Mouse (Mus musculus) embryonic facial prominence, embryonic 11.5 days (tissue): ENCODE data around the gene Oxgr1. TPM values are rescaled to one million over a fixed set of nuclear protein-coding genes. Genes with fewer than 3 reads are reported as not detected.
"Not testable (repeated sequence)": the region's sequence is repeated elsewhere in the genome, so short reads cannot be mapped to it uniquely, and the experiment has no call there.

Source experiments
- ATAC-seq: fragments of 200-750 bp; cut with Nextera tagmentation; replicated peaks from 2 replicates; pipeline ENCODE4 v1.8.0; 2017; ENCODE audit warnings: low read depth; ENCODE audit not compliant: insufficient number of reproducible peaks, low FRiP score, low TSS enrichment
- DNase-seq: peaks from one replicate; pipeline ENCODE4 v3.0.0-alpha.2; 2015; ENCODE audit warnings: low spot score
- H3K27ac ChIP-seq: fragments of 300-500 bp; sonication (generic); replicated peaks from 2 replicates; pipeline ENCODE4 v1.5.1; 2014; ENCODE audit warnings: mild to moderate bottlenecking, low read depth, low read length, control low read depth
- H3K27me3 ChIP-seq: fragments of 300-500 bp; sonication (generic); 2 replicates; pipeline ENCODE4 v1.6.1; 2014; ENCODE audit warnings: mild to moderate bottlenecking, low read length, moderate library complexity, mixed read lengths; ENCODE audit not compliant: control insufficient read depth, insufficient read depth
- H3K36me3 ChIP-seq: fragments of 300-500 bp; sonication (generic); replicated peaks from 2 replicates; pipeline ENCODE4 v1.6.1; 2014; ENCODE audit warnings: low read depth, mild to moderate bottlenecking, low read length, moderate library complexity, mixed read lengths; ENCODE audit not compliant: control insufficient read depth, insufficient read depth
- H3K4me1 ChIP-seq: fragments of 300-500 bp; sonication (generic); 2 replicates; pipeline ENCODE4 v1.6.1; 2014; ENCODE audit warnings: low read length, mixed read lengths; ENCODE audit not compliant: control insufficient read depth, insufficient read depth
- H3K4me2 ChIP-seq: fragments of 300-500 bp; sonication (generic); 2 replicates; pipeline ENCODE4 v1.6.1; 2014; ENCODE audit warnings: low read depth, mild to moderate bottlenecking, control low read depth, low read length, moderate library complexity
- H3K4me3 ChIP-seq: fragments of 300-500 bp; sonication (generic); 2 replicates; pipeline ENCODE4 v1.5.1; 2014; ENCODE audit warnings: low read depth, low read length, control low read depth
- H3K9ac ChIP-seq: fragments of 300-500 bp; sonication (generic); replicated peaks from 2 replicates; pipeline ENCODE4 v1.6.1; 2014; ENCODE audit warnings: mild to moderate bottlenecking, control low read depth, low read length
- H3K9me3 ChIP-seq: fragments of 300-500 bp; sonication (generic); replicated peaks from 2 replicates; pipeline ENCODE4 v1.6.1; 2016; ENCODE audit warnings: mild to moderate bottlenecking, low read length, inconsistent platforms, mixed read lengths; ENCODE audit not compliant: control insufficient read depth
- WGBS: fragments of 180-500 bp; shearing (Covaris S2); extraction: QIAGEN DNeasy Blood & Tissue Kit; methylation state at CpG from one replicate; pipeline ENCODE4 v1.1.7; 2014; 5-methylcytosine and 5-hydroxymethylcytosine counted together
- polyA plus RNA-seq: library from polyadenylated mRNA; unstranded; fragments of >200 nt; fragmentation: Nextera tagmentation; extraction: Ambion mirVana; gene quantifications from 2 replicates; pipeline ENCODE4 v1.2.1, GENCODE M21; 2014

Gene Oxgr1
- polyA plus RNA-seq, 1 experiment from 2014 or later = not detected

DNA sequence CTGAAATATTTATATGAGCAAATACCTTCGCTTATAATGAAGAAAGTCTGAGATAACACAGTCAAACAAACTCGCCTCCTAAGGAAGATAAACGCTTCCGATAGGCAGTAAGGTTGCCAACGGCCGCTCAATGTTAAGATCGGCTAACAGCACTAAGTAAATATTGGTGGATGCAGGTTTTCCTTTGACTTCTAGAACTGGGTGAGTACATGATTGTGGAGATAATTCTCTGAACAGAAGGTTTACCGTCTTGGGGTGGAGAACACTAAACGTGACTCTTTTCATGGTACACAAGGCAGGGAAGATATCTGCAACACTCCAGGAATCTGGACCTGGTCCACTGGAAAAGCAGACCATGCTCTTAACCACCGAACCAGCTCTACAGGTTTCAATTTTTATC, 52.6 kb downstream of the Oxgr1 start:
- Histone ChIP-seq H3K4me3 (no peak overlapping the region), H3K9ac (no peak overlapping the region), H3K27me3 (no peaks in the 10 kb centered on the region), H3K4me2 (no peak overlapping the region), H3K36me3 (no peaks in the 10 kb centered on the region), H3K27ac (no peak overlapping the region), H3K4me1 (no peaks in the 10 kb centered on the region), H3K9me3 (no peaks in the 10 kb centered on the region)
- DNase-seq (no peak), ATAC-seq (no peak)
- WGBS = 93% methylated on average over 10 of the region's 10 CpGs

- no peak overlapping the region for H3K9ac ChIP-seq
- no peak overlapping the region for H3K4me3 ChIP-seq
- ATAC-seq (no peak), DNase-seq (no peak)
- no peak overlapping the region for H3K27ac ChIP-seq
- no peaks in the 10 kb centered on the region for H3K9me3 ChIP-seq
- H3K4me1 ChIP-seq = no peaks in the 10 kb centered on the region
- WGBS = 79% methylated on average over 7 of the region's 7 CpGs
- H3K36me3 ChIP-seq = no peaks in the 10 kb centered on the region
- H3K4me2 ChIP-seq = no peak overlapping the region
- no peaks in the 10 kb centered on the region for H3K27me3 ChIP-seq
Measured at GRCm38 (mm10) chr14:119988937-119989645, 53.1 kb downstream of the Oxgr1 start.

- Histone ChIP-seq H3K4me2 (no peak overlapping the region), H3K9ac (no peak overlapping the region), H3K4me3 (no peak overlapping the region), H3K4me1 (no peaks in the 10 kb centered on the region), H3K27ac (no peak overlapping the region), H3K9me3 (no peaks in the 10 kb centered on the region), H3K36me3 (no peaks in the 10 kb centered on the region), H3K27me3 (no peaks in the 10 kb centered on the region)
- no peak for DNase-seq
- WGBS = 83% methylated on average over 1 of the region's 1 CpGs
- no peak for ATAC-seq
Measured at GRCm38 (mm10) chr14:119987257-119987656, 55.0 kb downstream of the Oxgr1 start.

DNA sequence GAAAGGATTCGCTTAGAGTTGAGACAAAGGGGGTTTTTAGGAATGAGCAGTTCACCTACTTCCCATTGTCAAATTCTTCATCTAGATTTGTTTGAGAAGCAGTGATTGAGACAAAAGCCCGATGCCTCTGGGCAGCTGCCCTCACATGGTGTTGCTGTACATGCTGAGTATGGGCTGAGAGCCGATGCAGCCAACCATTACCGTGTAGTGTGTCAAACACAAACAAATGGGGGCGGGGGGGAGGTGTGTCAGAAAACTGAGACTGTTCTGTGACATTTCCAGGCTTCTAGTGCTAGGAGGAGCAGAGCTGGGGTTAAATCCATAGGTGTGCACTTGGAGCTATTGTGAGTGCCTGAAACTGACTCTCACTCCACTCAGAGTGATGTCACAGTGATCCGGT, 55.5 kb downstream of the Oxgr1 start:
- Histone ChIP-seq H3K27me3 (no peaks in the 10 kb centered on the region), H3K9me3 (no peaks in the 10 kb centered on the region), H3K36me3 (no peaks in the 10 kb centered on the region), H3K4me1 (no peaks in the 10 kb centered on the region), H3K27ac (no peak overlapping the region), H3K9ac (no peak overlapping the region), H3K4me3 (no peak overlapping the region), H3K4me2 (no peak overlapping the region)
- ATAC-seq (no peak), DNase-seq (no peak)
- 84% methylated on average over 6 of the region's 6 CpGs for WGBS

DNA sequence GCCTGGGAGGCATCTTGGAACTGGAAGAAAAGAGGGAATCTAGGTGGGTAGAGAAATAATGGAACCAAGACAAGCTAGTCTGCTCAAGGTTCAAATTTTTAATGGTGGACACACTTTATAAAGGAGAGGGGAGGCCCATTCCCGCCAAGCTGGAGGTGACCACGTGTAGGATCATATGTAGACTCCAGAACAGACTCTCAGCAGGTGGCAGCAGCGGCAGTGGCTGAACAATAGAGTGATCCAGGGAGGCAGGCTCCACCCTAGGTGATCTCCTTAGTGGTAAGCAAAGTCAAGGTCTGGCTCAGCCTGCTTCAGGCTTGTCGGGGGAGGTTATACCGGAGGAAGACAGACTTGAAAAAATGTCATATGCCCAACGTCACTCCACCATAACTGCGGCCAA, 55.9 kb downstream of the Oxgr1 start:
- not testable (repeated sequence) for H3K36me3 ChIP-seq, DNase-seq, H3K27me3 ChIP-seq, H3K4me1 ChIP-seq, H3K9ac ChIP-seq, ATAC-seq, H3K4me2 ChIP-seq, H3K27ac ChIP-seq, H3K4me3 ChIP-seq, H3K9me3 ChIP-seq
- WGBS = 88% methylated on average over 7 of the region's 7 CpGs

- no peaks in the 10 kb centered on the region for H3K9me3 ChIP-seq
- H3K36me3 ChIP-seq = no peaks in the 10 kb centered on the region
- no peak overlapping the region for H3K27ac ChIP-seq
- no peak overlapping the region for H3K4me3 ChIP-seq
- ATAC-seq (no peak), DNase-seq (no peak)
- no peak overlapping the region for H3K4me2 ChIP-seq
- 37% methylated on average over 5 of the region's 5 CpGs for WGBS
- no peaks in the 10 kb centered on the region for H3K27me3 ChIP-seq
- no peak overlapping the region for H3K9ac ChIP-seq
- no peaks in the 10 kb centered on the region for H3K4me1 ChIP-seq
Measured at GRCm38 (mm10) chr14:119981314-119981713, 60.9 kb downstream of the Oxgr1 start.

- ATAC-seq (no peak), DNase-seq (no peak)
- Histone ChIP-seq H3K4me2 (no peak overlapping the region), H3K36me3 (no peaks in the 10 kb centered on the region), H3K9ac (no peak overlapping the region), H3K27me3 (no peaks in the 10 kb centered on the region), H3K4me3 (no peak overlapping the region), H3K27ac (no peak overlapping the region), H3K9me3 (no peaks in the 10 kb centered on the region), H3K4me1 (no peaks in the 10 kb centered on the region)
- WGBS = 75% methylated on average over 6 of the region's 6 CpGs
Measured at GRCm38 (mm10) chr14:119980698-119981235, 61.5 kb downstream of the Oxgr1 start.
